In the genomic region with DNA sequence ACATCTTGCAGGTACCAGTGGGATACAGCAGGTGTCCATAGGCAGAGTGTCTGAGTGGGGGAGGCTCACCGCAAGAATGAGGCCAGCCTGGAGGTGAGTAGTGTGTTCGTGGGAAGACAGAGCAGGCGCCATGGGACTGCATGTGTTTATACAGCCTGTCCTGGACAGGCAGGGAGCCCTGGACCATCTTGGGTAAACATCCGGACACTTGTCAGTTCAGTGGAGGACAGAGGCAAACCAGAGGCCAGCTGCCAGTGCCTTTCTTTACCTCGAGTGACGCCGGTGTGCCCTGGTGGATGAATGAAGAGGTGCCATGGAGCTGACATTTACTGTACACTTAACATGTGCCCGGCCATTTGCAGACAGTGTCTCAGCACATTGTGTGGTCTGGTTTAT, we compare ENCODE assay signal across 14 mouse cellular contexts. TPM values are rescaled to one million over a fixed set of nuclear protein-coding genes. Genes with fewer than 3 reads are reported as not detected.
DNase-seq lines count a peak whose midpoint lies in the region; ATAC-seq and TF ChIP-seq lines count a peak whose summit lies in the region.
"Had no signal": no experiment of that assay in that cellular context is flagged by ENCODE, and none has a peak within 500 bp of the region (broad histone marks: within the 10 kb centered on the region; RNA-seq: fewer than 3 reads in every experiment).

No protein-coding gene starts in this region.

- H3K4me2 ChIP-seq in midbrain, embryonic 11.5 days: no peak overlapping the region
- H3K4me2 ChIP-seq in lung, postnatal 0 days (replicated peaks; ENCODE audit: low read depth, low read length): no peak overlapping the region
- no peak overlapping the region for H3K4me2 ChIP-seq in stomach, postnatal 0 days (replicated peaks; ENCODE audit: low read depth)
- no peak overlapping the region for H3K4me2 ChIP-seq in neural tube, embryonic 15.5 days

- H3K4me3 ChIP-seq in midbrain, embryonic 10.5 days: no peak overlapping the region
- H3K4me3 ChIP-seq in midbrain, embryonic 11.5 days (ENCODE audit: low read depth, low read length): no peak overlapping the region
- no peak overlapping the region for H3K4me3 ChIP-seq in lung, postnatal 0 days (ENCODE audit: low read depth, low read length)
- no peak overlapping the region for H3K4me3 ChIP-seq in stomach, postnatal 0 days (ENCODE audit: low read depth, low read length)
- H3K4me3 ChIP-seq in neural tube, embryonic 15.5 days (replicated peaks): no peak overlapping the region
- H3K4me3 ChIP-seq: forebrain, embryonic 10.5 days had no signal

- no peaks in the 10 kb centered on the region for H3K9me3 ChIP-seq in midbrain, embryonic 10.5 days (replicated peaks)
- no peaks in the 10 kb centered on the region for H3K9me3 ChIP-seq in midbrain, embryonic 11.5 days (ENCODE audit: control insufficient read depth, low read length)
- H3K9me3 ChIP-seq in lung, postnatal 0 days (ENCODE audit: low read length): no peaks in the 10 kb centered on the region
- H3K9me3 ChIP-seq in stomach, postnatal 0 days (ENCODE audit: control insufficient read depth, low read length): no peaks in the 10 kb centered on the region
- H3K9me3 ChIP-seq in neural tube, embryonic 15.5 days (replicated peaks): no peaks in the 10 kb centered on the region
- H3K9me3 ChIP-seq: forebrain, embryonic 10.5 days had no signal

- peak; percentile 54 for DNase-seq in embryo, embryonic 10 days (ENCODE audit: low spot score)
- DNase-seq in embryo, embryonic 9.5 days (ENCODE audit: extremely low spot score): no peak
- DNase-seq in midbrain, embryonic 10.5 days (ENCODE audit: low spot score): no peak
- no peak for DNase-seq in midbrain, embryonic 11.5 days (ENCODE audit: low spot score, missing footprints)
- peak; percentile 73 for DNase-seq in lung, postnatal 0 days (ENCODE audit: low spot score)
- no peak for DNase-seq in stomach, postnatal 0 days (ENCODE audit: low spot score)
- no peak for DNase-seq in spleen, postnatal 4 days (ENCODE audit: low spot score in 2 of 2)
- DNase-seq: adrenal gland, postnatal 10 days; cerebellum, postnatal 10 days; kidney, postnatal 36 days; thymus, adult 18-20 months had no signal

- WGBS in midbrain, embryonic 10.5 days: 83% methylated on average over 8 of the region's 8 CpGs
- WGBS in midbrain, embryonic 11.5 days: 75% methylated on average over 8 of the region's 8 CpGs
- WGBS in lung, postnatal 0 days: 17% methylated on average over 8 of the region's 8 CpGs
- WGBS in stomach, postnatal 0 days: 45% methylated on average over 8 of the region's 8 CpGs
- WGBS in neural tube, embryonic 15.5 days: 82% methylated on average over 8 of the region's 8 CpGs

- peaks cover 63% of the 10 kb centered on the region for H3K4me1 ChIP-seq in midbrain, embryonic 10.5 days
- H3K4me1 ChIP-seq in midbrain, embryonic 11.5 days (ENCODE audit: control insufficient read depth, insufficient read depth, low read length): peaks cover 19% of the 10 kb centered on the region
- H3K4me1 ChIP-seq in lung, postnatal 0 days (ENCODE audit: insufficient read depth, low read depth, low read length): no peaks in the 10 kb centered on the region; the same call in none of the 2 replicates
- H3K4me1 ChIP-seq in stomach, postnatal 0 days (replicated peaks; ENCODE audit: control insufficient read depth, insufficient read depth): peaks cover 2% of the 10 kb centered on the region; the same call in 1 of the 2 replicates
- H3K4me1 ChIP-seq in neural tube, embryonic 15.5 days: peaks cover 49% of the 10 kb centered on the region

- H3K27ac ChIP-seq in midbrain, embryonic 10.5 days (replicated peaks): peak overlapping the region; percentile 4; the same call in 1 of the 2 replicates
- no peak overlapping the region for H3K27ac ChIP-seq in midbrain, embryonic 11.5 days (ENCODE audit: low read depth, low read length)
- H3K27ac ChIP-seq in lung, postnatal 0 days (ENCODE audit: low read length): no peak overlapping the region
- no peak overlapping the region; the same call in 1 of the 2 replicates for H3K27ac ChIP-seq in stomach, postnatal 0 days (replicated peaks)
- H3K27ac ChIP-seq in neural tube, embryonic 15.5 days (replicated peaks): no peak overlapping the region
- H3K27ac ChIP-seq: forebrain, embryonic 10.5 days had no signal

- no peak for ATAC-seq in midbrain, embryonic 11.5 days (ENCODE audit: low FRiP score)
- peak; percentile 87 for ATAC-seq in lung, postnatal 0 days
- no peak for ATAC-seq in stomach, postnatal 0 days (ENCODE audit: low FRiP score, low TSS enrichment)
- no peak for ATAC-seq in neural tube, embryonic 15.5 days (ENCODE audit: low FRiP score)
- ATAC-seq: inflammation-experienced regulatory T-cells, adult 6 months had no signal

- peak; percentile 92 for TF ChIP-seq EP300 in lung, postnatal 0 days (IDR thresholded peaks at IDR 0.05)
- TF ChIP-seq EP300 in stomach, postnatal 0 days (optimal IDR thresholded peaks at IDR 0.05): no peak

- H3K9ac ChIP-seq in midbrain, embryonic 11.5 days (ENCODE audit: low read length): no peak overlapping the region
- no peak overlapping the region for H3K9ac ChIP-seq in lung, postnatal 0 days (replicated peaks; ENCODE audit: low read depth)
- no peak overlapping the region for H3K9ac ChIP-seq in stomach, postnatal 0 days (ENCODE audit: low read length)
- no peak overlapping the region for H3K9ac ChIP-seq in neural tube, embryonic 15.5 days (replicated peaks)

- H3K36me3 ChIP-seq in midbrain, embryonic 10.5 days: 0 out of 2 replicates have a peak, but pooled peaks cover 4% of the 10 kb centered on the region
- no peaks in the 10 kb centered on the region for H3K36me3 ChIP-seq in midbrain, embryonic 11.5 days (ENCODE audit: control insufficient read depth, insufficient read depth, low read length)
- H3K36me3 ChIP-seq in lung, postnatal 0 days (ENCODE audit: insufficient read depth, low read length): no peaks in the 10 kb centered on the region
- H3K36me3 ChIP-seq in stomach, postnatal 0 days (ENCODE audit: control insufficient read depth, insufficient read depth, low read length): no peaks in the 10 kb centered on the region
- no peaks in the 10 kb centered on the region for H3K36me3 ChIP-seq in neural tube, embryonic 15.5 days

- no peaks in the 10 kb centered on the region for H3K27me3 ChIP-seq in midbrain, embryonic 10.5 days (ENCODE audit: low read depth, poor library complexity, severe bottlenecking)
- no peaks in the 10 kb centered on the region for H3K27me3 ChIP-seq in midbrain, embryonic 11.5 days (ENCODE audit: control insufficient read depth, insufficient read depth, low read length)
- H3K27me3 ChIP-seq in lung, postnatal 0 days (replicated peaks; ENCODE audit: insufficient read depth, low read length): no peaks in the 10 kb centered on the region
- H3K27me3 ChIP-seq in stomach, postnatal 0 days (ENCODE audit: control insufficient read depth, insufficient read depth, low read length): no peaks in the 10 kb centered on the region
- no peaks in the 10 kb centered on the region for H3K27me3 ChIP-seq in neural tube, embryonic 15.5 days (replicated peaks)

- TF ChIP-seq CTCF in lung, postnatal 0 days (IDR thresholded peaks at IDR 0.05): peak; percentile 60
- TF ChIP-seq CTCF in stomach, postnatal 0 days (IDR thresholded peaks at IDR 0.05; ENCODE audit: low read depth): peak; percentile 18; the same call in 1 of the 2 replicates

RNA-seq across cellular contexts. Expression of a gene that starts 26.0 kb away (rescaled TPM):
- polyA plus RNA-seq in midbrain, embryonic 10.5 days (2016; fragmentation: Nextera tagmentation; extraction: Ambion mirVana): 31.6 and 31.7 TPM in 2 replicates
- polyA plus RNA-seq in midbrain, embryonic 11.5 days (2014; fragmentation: Nextera tagmentation; extraction: Ambion mirVana): 26.6 and 27.5 TPM in 2 replicates
- polyA plus RNA-seq in lung, postnatal 0 days (2015; fragmentation: Nextera tagmentation; extraction: Ambion mirVana): 65.7 and 80.9 TPM in 2 replicates
- 22.9 and 29.8 TPM in 2 replicates for polyA plus RNA-seq in stomach, postnatal 0 days (2015; fragmentation: Nextera tagmentation; extraction: Ambion mirVana)
- polyA plus RNA-seq in neural tube, embryonic 15.5 days (2015; fragmentation: Nextera tagmentation; extraction: Ambion mirVana): 23.0 TPM in 2 replicates

Comparison
In these comparisons a context has a peak if more than half of its experiments do, and no peak if none do; other contexts are left out.
1. DNase-seq: peak in embryo, embryonic 10 days (single experiment) and lung, postnatal 0 days (single experiment); none in embryo, embryonic 9.5 days (single experiment), midbrain, embryonic 10.5 days (single experiment), midbrain, embryonic 11.5 days (single experiment), stomach, postnatal 0 days (single experiment) and spleen, postnatal 4 days (0 of 2).